Mouse (Mus musculus) liver, adult (tissue): ENCODE data around the gene Limk1.

ENCODE experiments used
- GATA4 ChIP-seq: IDR thresholded peaks from 2 replicates; pipeline ENCODE4 v1.6.1; 2014; ENCODE audit warnings: mild to moderate bottlenecking, low read length; ENCODE audit not compliant: insufficient replicate concordance

Gene Limk1

DNA sequence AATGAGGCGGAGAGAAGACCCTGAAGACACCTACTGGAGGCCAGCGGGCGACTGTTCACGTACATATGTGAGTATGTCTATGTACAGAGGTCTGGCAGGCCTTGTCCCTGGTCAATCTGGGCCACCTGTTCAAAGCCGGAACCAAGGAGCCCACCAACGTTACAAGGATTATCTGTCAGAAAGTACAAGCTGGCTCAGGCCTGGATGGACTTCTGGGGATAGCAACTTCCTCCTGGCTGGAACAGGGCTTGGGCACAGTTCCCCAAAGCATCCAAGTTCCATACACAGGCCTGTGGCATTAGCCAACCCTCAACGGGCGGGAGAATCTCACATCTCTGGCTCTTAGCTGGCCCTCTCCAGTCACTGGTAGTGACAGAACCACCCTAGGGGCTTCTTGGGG, 74.1 kb downstream of the Limk1 start:
- TF ChIP-seq GATA4: no peak

GRCm38 (mm10) chr5:134613727-134614126, 74.7 kb downstream of the Limk1 start:
- no peak for TF ChIP-seq GATA4

GRCm38 (mm10) chr5:134611810-134612521, 76.4 kb downstream of the Limk1 start:
- no peak for TF ChIP-seq GATA4

DNA sequence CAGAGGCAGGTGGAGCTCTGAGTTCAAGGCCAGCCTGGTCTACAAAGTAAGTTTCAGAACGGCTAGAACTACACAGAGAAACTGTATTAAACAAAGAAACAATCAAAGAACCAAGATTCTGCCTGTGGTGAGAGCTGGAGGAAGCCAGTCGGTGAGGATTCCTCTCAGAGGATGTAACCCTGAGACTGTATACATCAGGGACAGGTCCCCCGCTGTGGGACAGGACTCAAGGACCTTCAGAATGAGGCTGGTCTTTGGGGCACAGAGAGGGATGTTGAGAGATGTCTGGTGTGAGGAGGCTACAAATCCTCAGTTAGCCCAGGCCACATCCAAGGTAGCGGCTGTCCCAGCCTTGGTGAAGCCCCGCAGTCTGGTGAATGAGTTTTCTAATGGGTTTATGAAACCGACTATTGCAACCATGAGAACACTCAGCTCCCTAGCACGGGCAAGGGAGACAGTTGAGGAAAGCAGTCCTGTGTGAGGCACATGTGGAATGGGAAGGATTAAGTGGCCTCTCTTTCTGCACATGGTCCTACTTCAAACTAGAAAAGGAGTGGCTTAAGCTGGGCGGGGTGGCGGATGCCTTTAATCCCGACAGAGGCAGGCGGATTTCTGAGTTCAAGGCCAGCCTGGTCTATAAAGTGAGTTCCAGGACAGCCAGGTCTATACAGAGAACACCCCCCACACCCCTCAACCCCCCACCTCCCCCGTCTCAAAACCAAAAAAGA, 78.3 kb downstream of the Limk1 start:
- TF ChIP-seq GATA4: no peak

DNA sequence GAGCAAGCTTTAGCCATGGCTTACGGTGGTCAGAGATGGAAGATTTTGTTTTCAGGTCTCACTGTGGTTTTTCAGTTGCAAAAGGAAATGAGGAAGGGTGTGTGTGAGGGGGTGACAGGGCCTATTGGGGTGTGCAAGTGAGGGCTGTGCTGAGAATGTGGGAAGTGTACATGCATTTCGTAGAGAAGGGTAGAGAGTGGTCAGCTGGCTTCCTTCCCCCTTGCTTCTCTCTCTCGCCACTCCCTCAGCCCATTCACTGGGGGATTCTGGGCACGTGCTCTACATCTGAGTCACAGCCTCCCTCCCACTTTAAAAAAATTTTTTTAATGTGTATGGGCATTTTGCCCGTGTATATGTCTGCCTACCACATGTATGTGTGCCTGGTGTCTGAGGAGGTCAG, 81.3 kb downstream of the Limk1 start:
- TF ChIP-seq GATA4: no peak

DNA sequence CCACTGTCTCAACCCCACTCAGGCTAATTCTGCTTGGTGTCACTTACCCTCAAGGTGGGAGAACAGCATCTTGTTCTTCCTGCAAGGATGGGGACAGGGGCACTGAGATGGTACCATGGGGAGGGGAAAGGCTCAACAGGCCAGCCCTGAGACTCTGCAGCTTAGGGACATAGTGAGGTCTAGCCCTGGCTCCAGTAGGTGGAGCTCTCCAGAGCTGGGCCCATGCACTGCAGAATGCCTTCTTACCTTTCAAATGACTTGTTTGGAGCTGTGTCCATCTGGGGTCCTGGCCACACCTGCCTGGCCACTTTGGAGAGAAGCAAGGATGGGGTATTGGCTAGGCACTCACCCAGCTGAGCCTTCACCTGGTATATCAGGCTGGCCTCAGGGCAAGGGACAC, 82.1 kb downstream of the Limk1 start:
- no peak for TF ChIP-seq GATA4
